Mouse (Mus musculus) bone marrow macrophage, adult 2 months (primary cell): Measurements from ENCODE around the gene Rps27l.

Experiments used
- CTCF ChIP-seq: IDR thresholded peaks from 2 replicates; pipeline ENCODE4 v1.5.1; 2012; ENCODE audit warnings: low read depth, mild to moderate bottlenecking, low read length, moderate library complexity
- POLR2A ChIP-seq: IDR thresholded peaks from 2 replicates; pipeline ENCODE4 v1.6.1; 2012; ENCODE audit warnings: mild to moderate bottlenecking, low read depth, low read length, borderline replicate concordance

- TF ChIP-seq CTCF, result no peak
- no peak for TF ChIP-seq POLR2A
Measured at GRCm38 (mm10) chr9:66917892-66918255, 28.0 kb upstream of the Rps27l start.
